Mouse (Mus musculus) urinary bladder, postnatal 36 days (tissue): ENCODE measurements at regions not wholly inside any gene's neighbourhood (a gene's known extent, or its start where the extent isn't known, plus 50 kb on each side); places are given as distances from the start of the nearest gene placed in this dataset.

Source experiments
- DNase-seq, 2 experiments: peaks; one replicate each; pipeline ENCODE4 v3.0.0; 2022; ENCODE audit warnings: low spot score in 2 of 2, mixed read lengths in 1 of 2

- DNase-seq = no peak
Observed at GRCm38 (mm10) chr9:76734387-76734786, 167.5 kb upstream of the Fam83b start.

- no peak for DNase-seq
Observed at GRCm38 (mm10) chr9:76733812-76734211, 166.9 kb upstream of the Fam83b start.

GRCm38 (mm10) chr9:76722881-76723280 lies 156.0 kb upstream of the Fam83b start:
- DNase-seq = no peak

DNA sequence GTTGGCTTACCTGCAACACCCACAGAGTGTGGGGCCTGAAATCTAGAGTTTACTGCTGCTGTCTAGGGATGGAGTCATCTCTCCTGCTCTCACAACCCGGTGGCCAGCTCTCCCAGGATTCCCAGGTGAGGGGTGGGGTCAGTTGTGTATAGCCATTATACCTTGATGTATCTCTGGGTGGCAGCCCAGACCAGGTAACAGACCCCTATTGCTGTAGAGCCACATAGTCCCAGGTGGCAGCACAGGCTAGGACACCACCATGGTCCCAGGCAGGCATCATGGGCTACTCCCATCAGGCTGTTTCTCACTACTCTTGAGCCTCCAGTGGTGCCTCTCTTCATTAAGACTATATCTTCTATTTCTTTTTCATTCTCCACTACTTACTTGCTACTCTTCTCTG lies 148.9 kb upstream of the Fam83b start:
- no peak for DNase-seq

GRCm38 (mm10) chr9:76706451-76706850 lies 139.5 kb upstream of the Fam83b start:
- no peak for DNase-seq

DNA sequence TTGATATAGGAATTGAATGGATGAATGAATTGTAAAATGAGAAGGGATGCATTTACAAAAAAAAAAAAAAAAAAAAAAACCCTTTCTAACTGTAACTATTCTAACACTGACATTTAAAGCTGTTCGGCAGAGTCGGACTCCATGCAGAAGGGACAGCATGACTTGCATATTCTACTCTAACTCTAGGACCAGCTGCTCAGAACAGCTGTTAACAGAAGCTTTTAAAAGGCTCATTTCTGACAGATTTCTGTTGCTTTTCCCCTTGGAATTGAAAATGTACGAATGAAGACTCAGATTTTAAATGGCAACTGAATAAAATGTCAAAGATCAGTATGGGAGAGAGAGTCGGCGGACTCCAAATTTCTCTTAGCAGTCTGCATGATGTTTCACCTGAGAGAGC lies 138.9 kb upstream of the Fam83b start:
- no peak for DNase-seq

DNA sequence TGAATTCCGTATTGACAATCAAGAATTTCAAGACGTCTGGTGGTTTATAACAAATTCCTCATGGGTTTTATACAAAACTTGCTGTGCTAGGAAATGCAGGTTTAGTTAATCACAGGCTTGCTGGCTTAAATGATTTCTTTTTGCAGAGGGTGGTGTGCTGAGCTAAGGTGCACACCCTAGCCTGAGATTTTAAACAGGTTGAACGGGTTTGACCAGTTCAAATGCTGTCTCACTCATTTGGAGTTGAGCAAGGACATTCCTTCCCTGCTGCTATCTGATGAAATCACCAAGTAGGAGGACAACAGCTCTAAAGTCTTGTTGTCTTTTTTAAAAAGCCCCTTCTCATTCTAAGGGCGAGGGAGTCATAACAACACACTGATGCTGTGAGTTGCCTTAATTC lies 128.6 kb upstream of the Fam83b start:
- peak; percentile 31 to 37 for DNase-seq

GRCm38 (mm10) chr9:76692976-76693375 lies 126.1 kb upstream of the Fam83b start:
- DNase-seq = no peak

GRCm38 (mm10) chr9:76660848-76661247 lies 93.9 kb upstream of the Fam83b start:
- DNase-seq = peak; percentile 48 to 51

- no peak for DNase-seq
Observed at GRCm38 (mm10) chr9:76659798-76660197, 92.9 kb upstream of the Fam83b start.

DNA sequence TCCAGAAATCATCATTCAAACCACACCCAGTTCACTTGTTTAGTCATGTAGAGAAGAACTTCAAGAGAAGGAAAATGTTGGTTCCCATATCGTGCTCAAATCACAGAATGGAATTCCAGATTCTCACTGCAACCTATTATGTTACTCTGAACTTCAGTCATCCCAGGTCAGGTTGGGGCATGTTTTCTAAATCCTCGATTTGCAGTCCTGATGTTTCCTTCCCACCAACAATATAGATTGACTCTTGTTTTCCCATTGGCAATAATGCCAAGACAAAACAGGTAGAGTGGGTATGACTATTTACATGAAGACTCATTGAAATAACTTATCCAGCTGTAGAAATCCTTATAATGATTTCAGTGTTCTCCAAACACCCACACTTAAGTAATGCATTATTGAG lies 86.4 kb upstream of the Fam83b start:
- DNase-seq = no peak

DNA sequence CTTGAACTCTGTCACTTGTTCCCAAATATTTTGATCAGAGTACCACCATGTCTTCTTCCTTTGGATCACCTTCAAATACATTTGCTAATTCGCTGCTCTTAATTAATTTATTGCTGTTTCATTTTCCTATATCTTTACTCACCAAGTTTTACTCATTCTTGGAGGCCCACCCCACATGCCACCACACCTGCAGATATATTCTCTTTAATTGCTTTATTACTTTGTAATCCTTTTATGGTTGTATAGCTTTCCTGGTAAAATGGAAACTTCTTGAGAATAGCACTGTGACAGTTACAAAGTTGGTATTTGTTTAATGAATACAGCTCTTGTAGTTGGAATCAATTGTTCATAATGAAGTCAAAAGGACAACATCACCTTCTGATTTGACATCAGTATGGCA lies 82.6 kb upstream of the Fam83b start:
- no peak for DNase-seq

DNA sequence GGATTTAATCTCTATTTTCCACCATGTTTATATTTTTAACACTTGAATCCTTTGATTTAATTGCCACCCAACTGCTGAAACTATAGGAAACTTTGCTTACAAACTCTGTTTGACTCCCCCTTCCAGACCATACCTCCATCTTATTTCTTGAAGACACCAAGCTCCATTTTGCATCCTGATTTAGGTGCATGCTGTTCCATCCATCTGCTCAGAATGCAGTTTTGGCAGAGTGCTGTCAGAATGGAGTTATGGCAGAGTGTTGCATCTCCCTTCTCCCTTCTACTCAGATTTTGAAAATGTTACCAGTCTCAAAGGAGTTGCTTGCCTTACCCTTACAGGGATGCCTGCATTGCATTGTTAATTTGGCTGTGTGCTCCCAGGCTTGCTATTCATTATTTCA lies 79.5 kb upstream of the Fam83b start:
- no peak for DNase-seq
